Mouse (Mus musculus) G1E (cell line): Measurements from ENCODE around the gene Ybx1.

Experiments used
- CTCF ChIP-seq: IDR thresholded peaks from 2 replicates; pipeline ENCODE4 v1.5.1; 2012; ENCODE audit warnings: low read depth, low read length, inconsistent platforms, mixed read lengths
- GATA2 ChIP-seq: IDR thresholded peaks from 2 replicates; pipeline ENCODE4 v1.6.1; 2012; ENCODE audit warnings: low read depth, low read length, inconsistent platforms, borderline replicate concordance

DNA sequence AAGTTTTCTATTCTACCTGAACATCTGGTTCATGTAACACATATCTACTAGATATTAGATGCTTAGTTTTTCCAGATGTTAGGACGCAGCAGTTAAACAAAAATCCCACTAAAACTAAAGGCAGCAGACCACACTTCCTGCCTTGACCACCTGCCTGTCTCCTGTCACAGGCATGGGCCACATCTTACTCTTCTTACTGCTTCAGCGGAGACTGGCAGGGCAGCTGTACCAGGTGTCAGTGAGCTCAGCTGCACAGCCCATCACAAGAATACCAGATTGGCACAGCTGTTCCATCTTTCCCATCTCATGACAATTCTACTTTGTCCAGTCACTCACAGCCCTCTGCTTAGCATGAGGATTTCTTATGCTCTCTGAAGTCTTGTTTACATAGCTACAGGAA lies 3.0 kb upstream of the Ybx1 start:
- TF ChIP-seq GATA2 (no peak), CTCF (no peak)
